Mouse (Mus musculus): ENCODE data around the gene Cntf.

Cntf gene

DNA sequence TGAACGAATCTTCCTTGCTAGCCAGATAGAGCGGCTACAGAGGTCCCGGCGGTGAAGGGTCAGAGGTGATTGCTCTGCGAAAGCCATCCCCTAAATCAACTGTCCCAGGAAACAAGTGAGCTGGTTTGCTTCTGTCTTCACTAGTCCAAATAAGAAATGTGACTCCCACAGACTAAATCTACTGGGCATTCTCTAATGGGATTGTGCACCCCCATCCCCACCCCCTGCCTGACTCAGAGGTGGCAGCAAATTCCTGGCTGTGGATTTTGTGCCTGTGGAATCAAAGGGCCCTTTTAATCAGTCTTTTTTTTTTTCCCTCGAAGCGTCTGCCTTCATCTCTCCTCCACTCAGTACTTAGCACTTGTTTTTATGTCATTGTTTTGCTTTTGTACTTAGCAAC, at the start of gene Cntf:
Gene Cntf (minus strand): TSS at position 325 of the 400 bp plus-strand sequence.
- DNase-seq, result peak; percentile 9

DNA sequence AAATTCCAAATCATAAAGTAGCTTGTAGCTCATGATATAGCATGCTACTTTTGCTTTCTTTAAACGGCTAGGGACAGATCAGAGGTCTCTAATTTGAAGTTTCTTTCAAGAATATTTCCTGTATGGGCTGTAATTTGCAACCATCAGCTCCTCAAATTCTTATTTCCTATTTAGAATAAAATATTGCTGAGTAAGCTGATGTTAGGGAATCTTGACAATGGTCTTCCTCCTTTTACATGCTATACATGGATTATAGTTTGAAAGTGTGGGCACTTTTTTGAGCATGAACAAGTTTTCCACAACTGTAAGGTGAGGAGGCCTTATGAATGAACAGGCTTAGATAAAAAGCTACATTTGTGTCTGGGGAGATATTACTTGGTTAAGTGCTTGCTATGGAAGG, 48.5 kb upstream of the Cntf start:
- DNase-seq, result no peak

DNA sequence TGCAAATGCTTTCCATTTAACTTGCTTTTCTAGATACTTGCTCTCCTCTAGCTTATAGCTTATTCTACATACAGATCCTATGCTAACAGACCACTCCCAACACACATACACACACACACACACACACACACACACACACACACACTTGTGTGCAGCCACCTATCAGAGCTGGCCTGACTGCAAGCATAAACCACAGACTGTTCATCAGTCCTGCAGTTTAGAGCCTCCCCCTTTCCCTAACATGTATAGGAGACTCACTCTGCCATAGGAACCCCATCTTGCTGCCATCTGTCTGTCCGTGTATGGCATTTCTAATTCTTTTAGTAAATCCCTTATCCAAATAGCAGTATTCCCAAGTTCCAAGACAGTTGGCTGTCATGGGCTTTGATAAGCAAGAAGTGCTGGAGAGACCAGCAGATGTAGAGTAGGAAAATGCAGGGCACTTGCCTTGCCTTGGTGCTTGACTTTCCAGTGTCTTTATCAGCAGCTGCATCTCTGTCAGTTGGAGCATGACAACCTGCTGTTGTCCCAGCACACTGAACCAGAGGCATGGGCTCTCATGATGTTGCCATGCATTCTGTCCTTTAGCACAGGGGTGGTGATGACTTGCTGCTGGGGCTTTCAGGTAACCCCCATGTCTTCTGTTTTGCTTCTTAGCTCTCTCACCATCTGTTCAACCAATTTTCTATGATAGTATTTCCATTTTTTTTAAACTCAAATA, 47.4 kb upstream of the Cntf start:
- no peak for DNase-seq

DNA sequence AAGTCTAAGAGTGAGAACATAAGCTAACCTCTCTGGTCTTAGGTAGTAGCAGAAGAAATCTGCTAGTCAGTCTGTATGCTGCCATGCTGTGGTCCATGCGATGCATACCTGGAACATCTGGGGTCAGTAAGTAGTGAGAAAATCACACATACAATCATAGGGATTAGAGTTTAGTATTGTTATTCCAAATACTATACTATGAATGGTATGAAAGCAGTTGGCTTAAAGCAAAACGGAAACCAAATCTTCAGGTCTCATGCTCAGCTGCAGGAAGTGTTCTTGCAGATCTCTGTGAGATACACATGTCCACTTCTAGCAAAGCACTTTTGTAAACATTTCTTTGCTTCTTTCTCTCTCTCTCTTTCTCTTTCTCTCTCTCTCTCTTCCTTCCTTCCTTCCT, 40.8 kb upstream of the Cntf start:
- DNase-seq, result no peak

DNA sequence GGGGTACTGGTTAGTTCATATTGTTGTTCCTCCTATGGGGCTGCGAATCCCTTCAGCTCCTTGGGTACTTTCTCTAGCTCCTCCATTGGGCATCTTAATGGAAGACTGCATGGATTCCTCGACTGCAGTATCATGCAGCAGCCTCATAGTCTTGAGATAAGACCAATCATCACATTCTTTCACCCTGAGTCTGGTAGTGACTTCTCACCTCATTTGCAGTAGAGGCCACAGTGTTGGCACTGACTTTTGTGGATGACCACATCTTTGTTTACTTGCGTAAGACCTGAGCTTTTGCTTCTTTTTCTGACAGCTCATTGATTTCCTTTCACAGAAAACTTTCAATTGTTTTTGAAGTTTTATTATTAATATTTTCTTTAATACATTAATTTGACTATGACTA, 40.3 kb upstream of the Cntf start:
- DNase-seq, result no peak

DNA sequence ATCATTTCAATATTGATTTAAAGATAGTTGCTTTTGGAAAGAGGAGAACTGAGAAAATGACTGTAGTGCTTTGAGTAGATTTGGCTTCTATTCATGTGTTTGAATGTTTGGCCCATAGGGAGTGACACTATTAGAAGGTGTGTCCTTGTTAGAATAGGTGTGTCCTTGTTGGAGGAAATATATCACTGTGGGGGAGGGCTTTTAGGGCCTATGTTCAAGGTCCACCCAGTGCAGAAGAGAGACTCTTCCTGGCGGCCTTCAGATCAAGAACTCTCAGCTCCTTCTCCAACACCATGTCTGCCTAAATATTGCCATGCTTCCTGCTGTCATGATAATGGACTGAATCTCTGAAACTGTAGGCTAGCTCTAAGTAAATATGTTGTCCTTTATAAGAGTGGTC, 38.8 kb upstream of the Cntf start:
- no peak for DNase-seq

DNA sequence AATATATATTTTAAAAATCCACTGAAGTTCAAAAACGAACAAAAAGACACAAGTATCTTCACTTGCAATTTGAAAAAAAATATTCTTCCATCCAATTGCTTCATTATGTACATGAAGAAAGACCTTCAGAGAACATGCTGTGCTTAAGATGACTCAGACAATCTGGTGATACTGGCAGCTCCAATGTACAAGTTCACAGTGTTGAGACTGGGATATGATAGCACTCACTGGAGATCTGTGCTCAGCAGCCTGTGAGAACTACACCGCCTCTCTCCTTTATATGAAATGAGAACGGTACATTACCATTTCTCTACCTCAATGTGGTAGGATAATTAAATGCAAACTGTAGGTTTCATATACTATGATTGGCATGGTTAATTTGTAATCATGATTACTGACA, 37.4 kb upstream of the Cntf start:
- DNase-seq, result no peak

DNA sequence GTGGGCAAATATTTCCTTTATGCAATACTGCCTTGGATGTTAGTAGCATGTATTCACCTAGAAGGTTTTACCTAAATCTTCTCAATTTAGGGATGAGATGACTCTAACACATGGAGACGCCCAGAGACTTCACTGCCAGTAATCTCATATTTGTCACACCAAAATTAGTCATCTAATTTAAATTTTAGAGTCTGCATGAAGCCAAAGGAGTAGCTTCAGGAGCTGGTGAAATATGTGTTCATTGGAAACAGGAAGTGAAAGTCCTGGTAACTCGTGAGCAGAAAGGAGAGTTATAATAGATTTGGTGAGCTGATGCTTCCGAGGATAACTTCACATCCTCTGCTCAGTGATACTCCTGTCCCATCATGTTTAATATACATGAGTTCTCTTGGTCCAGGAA, 35.6 kb upstream of the Cntf start:
- no peak for DNase-seq

DNA sequence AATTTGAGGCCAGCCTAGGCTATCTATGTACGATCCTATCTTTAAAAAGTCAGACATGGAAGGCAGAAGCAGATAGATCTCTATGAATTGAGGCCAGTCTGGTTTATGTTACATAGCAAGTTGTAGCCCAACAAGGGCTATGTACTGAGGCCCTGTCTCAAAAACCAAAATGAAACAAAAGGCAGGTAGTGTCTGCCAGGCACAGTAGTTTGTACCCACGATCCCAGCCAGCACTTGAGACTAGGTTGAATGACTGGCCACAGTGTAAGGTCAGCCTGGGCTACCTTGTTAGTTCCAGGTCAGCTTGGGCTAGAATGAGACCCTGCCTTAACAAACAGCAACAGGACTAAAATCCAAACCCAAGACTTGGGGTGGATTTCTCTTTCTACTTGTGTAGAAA, 35.2 kb upstream of the Cntf start:
- DNase-seq, result no peak

DNA sequence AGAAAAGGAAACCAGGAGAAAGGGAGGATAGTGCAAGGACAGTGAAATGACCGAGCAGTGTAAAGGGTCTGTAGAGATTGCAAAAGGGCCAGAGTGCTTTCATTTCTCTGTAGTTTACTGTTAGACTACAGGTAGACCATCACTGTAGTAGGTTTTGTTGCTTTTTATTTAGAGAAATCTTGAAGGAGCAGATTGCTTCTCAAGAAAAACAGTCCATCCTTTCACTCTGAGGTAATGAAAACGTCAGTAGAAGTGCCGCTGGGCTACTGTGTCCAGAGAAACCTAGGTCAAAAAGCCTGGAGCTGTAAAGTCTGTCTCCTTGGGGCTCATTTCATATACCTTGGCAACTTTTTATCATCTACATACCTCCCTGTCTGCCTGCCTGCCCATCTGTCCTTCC, 33.6 kb upstream of the Cntf start:
- DNase-seq, result no peak

DNA sequence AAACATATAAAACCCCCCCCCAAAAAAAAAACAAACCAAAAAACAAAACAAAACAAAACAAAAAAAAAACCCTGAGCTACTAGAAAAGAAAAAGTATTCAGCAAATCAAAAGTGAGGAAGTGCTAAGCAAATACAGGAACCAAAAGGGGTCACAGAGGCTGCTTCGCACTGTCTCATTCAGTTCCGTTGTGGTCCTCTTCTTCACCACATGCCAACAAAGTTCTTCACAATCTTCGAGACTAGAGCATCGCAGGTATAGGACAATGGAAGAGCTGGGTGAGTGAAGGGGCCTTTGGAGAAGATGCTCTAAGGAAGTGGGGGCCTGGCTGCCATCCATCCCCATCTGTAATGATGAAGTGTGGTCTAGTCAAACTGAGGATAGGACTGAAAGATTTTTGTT, 33.0 kb upstream of the Cntf start:
- DNase-seq, result no peak

DNA sequence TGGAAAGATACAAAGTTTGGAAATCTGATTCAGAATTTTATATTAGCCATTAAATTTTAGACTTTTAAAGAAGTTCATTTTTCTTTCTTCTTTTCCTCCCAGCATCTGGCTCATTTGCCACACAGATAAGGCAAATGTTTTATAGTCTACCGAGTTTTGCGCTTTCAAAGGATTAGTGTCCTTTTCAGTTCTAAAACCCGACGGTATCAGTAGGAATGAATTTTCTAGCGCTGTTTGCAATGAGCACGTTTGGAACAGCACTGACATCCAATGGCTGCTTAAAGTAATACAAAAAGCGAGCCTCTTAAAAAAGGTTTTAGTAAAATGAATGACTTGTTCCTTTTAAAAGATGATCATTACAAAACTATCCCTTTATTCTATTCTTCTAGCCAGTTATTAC, 31.6 kb upstream of the Cntf start:
- DNase-seq, result peak; percentile 28

DNA sequence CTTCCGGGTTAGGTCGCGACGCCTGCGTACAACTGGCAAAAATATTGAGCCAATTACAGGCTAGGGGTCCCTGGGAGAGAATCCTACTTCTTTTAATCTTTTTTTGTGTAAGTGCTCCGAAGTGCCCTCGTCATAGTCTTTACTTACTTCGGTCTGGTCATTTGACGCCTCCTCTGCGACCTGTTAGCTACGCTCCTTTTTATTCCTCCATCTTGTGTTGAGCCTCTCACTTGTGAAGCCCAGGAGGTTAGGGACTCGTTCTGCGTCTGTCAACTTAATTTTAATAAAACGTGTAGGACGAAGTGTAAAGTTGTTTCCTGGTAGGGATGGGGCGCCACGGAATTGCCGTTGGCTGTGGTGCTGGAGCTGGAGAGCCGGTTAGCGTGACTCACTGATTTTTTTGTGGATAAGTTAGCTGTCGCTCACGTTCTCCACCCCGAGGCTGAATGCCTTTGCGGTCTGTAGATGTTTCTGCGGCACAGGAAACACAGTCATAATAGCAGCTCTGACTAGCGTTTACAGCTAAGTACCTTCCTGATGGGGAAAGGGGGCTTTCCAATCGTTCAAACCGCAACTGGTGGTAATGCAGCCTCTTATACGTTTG, 31.0 kb upstream of the Cntf start:
- DNase-seq, result peak; percentile 71

DNA sequence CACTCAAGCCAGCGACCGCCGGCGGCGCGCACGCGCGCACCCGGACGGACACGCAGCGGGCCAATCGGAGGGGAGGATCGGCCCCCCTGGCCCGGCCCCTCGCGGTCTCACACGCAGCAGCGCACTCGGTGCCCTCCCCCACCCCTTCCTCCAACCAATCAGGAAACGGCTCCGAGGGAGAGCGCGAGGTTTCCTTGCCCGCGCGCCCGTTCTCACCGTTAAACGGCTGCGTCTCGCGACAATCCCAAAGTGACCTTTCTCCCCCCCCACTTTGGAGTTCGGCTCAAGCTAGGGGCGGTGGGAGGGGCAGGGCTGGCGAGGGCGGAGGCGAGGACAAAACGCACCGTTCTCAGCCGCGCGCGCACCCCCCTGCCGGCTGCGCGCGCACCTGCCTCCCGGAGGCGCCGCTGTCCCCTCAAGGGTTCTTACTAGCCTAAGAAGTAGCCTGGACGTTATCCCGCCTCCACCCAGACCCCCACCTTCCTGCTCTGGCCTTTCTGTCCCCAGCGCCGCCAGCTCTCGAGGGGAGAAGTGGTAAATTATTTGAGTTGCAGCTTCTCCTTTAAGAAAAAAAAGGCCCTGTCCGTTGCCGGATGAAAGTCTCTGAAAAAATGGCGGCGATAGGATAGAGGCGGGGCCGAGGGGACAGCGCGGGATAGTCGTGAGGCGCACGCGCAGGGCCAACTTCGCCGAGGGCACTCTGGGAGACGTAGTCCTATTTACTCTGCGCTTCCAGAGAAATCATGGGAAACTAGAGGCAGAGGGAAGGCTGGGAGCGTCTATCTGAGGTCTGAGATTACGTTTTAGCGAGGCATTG, 30.3 kb upstream of the Cntf start, which contains the start of the genes Zfp91 and Lpxn:
Gene Zfp91 (minus strand): TSS at position 616 of the 817 bp plus-strand sequence.
Gene Lpxn (plus strand): TSS at position 683 of the 817 bp plus-strand sequence.
- DNase-seq, result peak; percentile 99

DNA sequence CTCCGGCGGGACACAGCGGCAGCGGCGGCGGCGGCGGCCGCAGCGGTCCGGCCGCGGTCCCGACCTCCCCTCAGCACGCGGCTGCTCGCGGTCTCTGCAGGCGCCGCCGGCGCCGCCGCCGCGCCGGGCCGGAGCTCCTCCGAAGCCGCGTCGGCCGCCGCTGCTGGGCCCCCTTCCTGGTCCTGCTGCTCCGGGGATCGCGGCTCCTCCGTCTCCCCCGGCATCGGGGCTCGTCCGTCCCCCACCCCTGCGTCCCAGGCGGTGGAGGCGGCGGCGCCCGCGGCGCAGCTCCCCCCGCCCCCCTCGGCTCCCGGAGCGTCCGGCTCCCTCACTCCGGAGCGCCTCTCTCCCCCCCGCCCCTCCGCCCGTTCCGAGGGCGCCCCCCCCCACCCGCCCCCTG, 29.7 kb upstream of the Cntf start:
- DNase-seq, result no peak

DNA sequence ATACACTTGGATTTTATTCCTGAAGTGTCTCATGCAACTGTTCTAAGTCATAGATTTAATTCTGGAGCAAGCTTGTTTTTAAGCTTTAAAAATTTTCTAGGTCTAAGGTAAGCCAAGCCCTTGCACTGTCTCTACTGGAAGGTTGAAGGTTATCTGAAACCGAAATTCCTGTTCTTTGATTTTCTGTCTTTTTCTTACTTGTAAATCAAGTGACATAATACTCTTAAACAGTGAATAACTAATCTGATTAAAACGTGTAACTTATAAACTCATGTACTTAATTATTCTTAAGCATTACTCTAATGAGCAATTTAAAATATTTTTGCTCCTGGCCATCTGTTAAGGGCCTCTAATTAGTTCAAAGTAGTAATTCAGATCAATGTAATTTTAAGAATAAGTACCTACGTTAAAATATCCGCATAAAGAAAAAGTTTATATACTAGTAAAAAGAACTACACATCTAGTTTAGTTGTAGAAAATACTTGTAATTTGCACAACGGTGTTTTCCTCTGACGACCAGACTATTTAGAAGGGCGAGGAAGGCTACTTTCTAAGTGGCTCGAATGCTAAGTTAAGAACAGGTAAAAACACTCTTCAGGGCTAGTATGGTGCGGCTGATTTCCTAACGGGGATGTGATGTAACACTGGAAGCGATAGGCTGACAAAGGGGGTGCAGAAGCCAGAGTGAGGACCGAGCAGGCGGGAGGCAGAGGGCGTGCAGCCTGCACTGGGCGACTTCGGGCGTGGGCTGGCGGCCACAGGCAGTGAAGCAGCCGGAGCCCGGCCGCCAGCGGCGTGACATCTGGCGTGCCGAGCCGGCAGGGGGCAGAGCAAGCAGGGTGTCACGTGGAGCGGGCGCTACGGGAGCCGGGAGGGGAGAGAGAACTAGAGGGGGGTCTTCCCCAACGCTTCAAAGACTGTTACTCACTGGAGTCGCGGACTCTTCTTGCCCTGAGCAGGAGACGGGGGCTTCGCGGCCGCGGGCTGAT, 28.9 kb upstream of the Cntf start:
- DNase-seq, result peak; percentile 97

DNA sequence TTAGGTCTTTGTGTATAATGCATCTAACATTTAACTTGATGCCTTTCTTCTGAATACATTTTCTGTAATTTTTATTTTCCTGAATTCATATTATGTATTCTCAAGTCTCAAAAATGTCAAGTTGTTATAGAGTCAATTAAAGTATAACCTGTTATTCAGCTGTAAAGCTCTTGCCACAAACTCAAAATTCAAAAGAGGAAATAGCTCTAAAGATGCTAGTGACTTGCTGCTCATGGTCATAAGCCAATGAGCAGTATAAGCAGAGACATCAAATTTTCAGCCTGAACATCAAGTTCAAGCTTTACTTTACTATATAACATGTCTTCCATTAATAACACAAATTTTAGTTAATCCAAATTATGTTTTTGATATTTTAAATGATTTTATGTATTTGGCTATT, 26.9 kb upstream of the Cntf start:
- no peak for DNase-seq

DNA sequence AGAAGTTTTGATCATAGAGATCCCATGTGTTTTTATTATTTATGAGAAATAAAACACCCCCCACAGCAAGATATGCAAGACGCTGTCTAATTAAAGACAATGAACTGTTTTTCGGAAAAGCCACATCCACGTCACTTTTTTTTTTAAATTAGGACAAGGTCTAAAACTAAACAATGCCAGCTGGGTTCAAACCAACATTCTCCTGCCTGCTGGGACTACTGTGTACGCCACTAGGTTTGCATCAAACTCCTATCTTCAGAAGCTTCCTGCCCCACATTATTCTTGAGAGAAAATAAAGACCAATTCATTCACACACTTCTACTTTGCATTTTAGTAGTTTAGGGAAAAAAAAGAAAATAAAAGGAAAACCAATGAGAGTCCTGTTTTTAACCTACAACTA, 22.3 kb upstream of the Cntf start:
- DNase-seq, result no peak

DNA sequence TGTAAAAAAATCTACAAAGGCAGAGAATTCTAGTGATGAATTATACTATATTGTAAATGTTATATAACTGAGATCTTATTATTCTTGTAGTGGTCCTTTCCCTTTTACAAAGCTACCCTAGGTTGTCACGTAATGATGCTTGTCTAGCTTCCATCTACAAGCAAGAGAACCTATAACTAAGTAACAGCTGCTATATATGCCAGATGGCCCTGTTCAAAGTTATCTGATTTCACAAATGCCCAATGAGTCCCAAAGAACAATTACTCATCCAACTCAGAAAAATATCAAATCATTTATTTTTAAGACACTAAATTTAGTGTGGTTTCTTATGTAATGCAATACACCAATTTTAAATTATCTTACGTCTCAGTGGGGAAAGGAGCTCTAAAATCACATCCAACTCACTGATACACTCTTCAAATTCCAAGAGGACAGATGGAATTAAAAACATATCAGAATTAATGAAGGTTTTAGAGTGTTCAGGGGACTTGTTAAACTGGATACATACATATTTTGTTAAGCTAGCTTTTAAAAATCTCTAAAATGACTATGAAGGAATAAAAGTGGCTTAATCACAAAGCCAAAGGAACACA, 21.5 kb upstream of the Cntf start:
- no peak for DNase-seq

DNA sequence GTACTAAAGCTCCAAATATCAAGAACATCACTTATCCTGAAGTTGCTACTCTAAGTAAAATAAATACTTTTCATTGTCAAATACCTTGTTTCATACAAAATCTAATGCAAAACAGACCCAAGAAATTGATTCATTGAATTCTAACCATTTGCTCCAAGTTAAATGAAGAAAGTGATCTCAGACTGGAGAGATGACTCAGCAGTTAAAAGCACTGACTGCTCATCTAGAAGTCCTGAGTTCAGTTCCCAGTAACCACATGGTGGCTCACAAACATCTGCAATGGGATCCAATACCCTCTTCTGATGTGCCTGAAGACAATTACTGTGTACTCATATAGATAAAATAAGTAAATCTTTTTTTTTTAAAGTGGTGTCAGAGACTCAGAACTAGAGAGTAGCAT, 15.0 kb upstream of the Cntf start:
- DNase-seq, result no peak

DNA sequence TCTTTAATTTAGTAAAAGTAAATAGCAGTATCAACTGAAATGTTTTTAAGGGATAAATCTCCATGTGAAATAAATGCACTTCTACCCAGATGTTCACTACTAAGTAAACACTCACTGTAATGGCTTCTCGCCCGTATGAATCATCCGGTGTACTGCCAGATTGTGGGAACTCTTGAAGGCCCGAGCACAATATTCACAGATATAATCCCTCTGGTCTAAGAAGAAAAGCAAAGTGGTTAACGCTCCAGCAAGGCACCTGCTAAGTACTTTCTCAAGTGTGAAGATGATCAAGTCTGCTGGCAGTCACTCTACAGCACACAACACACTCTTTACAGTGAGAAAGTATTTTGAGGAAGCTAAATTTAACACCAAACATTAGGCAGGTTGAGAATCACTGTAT, 5.5 kb upstream of the Cntf start:
- DNase-seq, result no peak
